Mouse (Mus musculus) liver, embryonic 14.5 days (tissue): ENCODE data around the gene Ptprd.

Experiments used
- CTCF ChIP-seq: IDR thresholded peaks from 2 replicates; pipeline ENCODE4 v1.5.1; 2016; ENCODE audit warnings: antibody characterized with exemption, low read depth, control low read depth
- EP300 ChIP-seq: IDR thresholded peaks from 2 replicates; pipeline ENCODE4 v1.6.1; 2016; ENCODE audit warnings: antibody characterized with exemption, low read depth

GRCm38 (mm10) chr4:76532926-76533325, 1678.8 kb downstream of the Ptprd start:
- TF ChIP-seq CTCF (no peak), EP300 (no peak)
